Comparison of ENCODE assay signal across 8 mouse cellular contexts in genomic region chr5:136966861-136967455, GRCm38 (mm10). TPM values are rescaled to one million over a fixed set of nuclear protein-coding genes. Genes with fewer than 3 reads are reported as not detected.
A peak's percentile ranks its signal among the peaks of the same experiment; 100 is the strongest.
DNase-seq lines count a peak whose midpoint lies in the region; ATAC-seq and TF ChIP-seq lines count a peak whose summit lies in the region.

No protein-coding gene starts in this region.

- no peaks in the 10 kb centered on the region for H3K9me3 ChIP-seq in hindbrain, embryonic 10.5 days
- H3K9me3 ChIP-seq in hindbrain, postnatal 0 days (ENCODE audit: low read length), result no peaks in the 10 kb centered on the region
- H3K9me3 ChIP-seq in heart, embryonic 14.5 days (ENCODE audit: control insufficient read depth, low read length), result no peaks in the 10 kb centered on the region
- no peaks in the 10 kb centered on the region for H3K9me3 ChIP-seq in kidney, embryonic 15.5 days (replicated peaks)
- H3K9me3 ChIP-seq in liver, embryonic 15.5 days (replicated peaks), result no peaks in the 10 kb centered on the region

- H3K9ac ChIP-seq in hindbrain, postnatal 0 days (replicated peaks; ENCODE audit: low read length), result no peak overlapping the region
- no peak overlapping the region for H3K9ac ChIP-seq in heart, embryonic 14.5 days (ENCODE audit: low read length)
- H3K9ac ChIP-seq in kidney, embryonic 15.5 days, result no peak overlapping the region
- 0 out of 2 replicates have a peak overlapping the region, but pooled peaks have one; percentile 45 for H3K9ac ChIP-seq in liver, embryonic 15.5 days

- no peak for DNase-seq in hindbrain, embryonic 10.5 days (ENCODE audit: low spot score)
- DNase-seq in hindbrain, postnatal 0 days (ENCODE audit: low spot score), result no peak
- no peak for DNase-seq in frontal cortex, postnatal 36 days (ENCODE audit: low spot score in 2 of 2)
- no peak for DNase-seq in left cerebral cortex, postnatal 25 days (ENCODE audit: low spot score in 2 of 2)
- no peak for DNase-seq in thymus, adult 18-20 months

- H3K4me1 ChIP-seq in hindbrain, embryonic 10.5 days (replicated peaks), result peaks cover 28% of the 10 kb centered on the region
- H3K4me1 ChIP-seq in hindbrain, postnatal 0 days (ENCODE audit: insufficient read depth, low read length), result peaks cover 7% of the 10 kb centered on the region; the same call in 1 of the 2 replicates
- H3K4me1 ChIP-seq in heart, embryonic 14.5 days (ENCODE audit: control insufficient read depth in 2 of 2, insufficient read depth in 2 of 2, low read length in 2 of 2), result peaks cover 14 to 30% of the 10 kb centered on the region in 2 experiments
- peaks cover 56% of the 10 kb centered on the region for H3K4me1 ChIP-seq in kidney, embryonic 15.5 days
- peaks cover 58% of the 10 kb centered on the region for H3K4me1 ChIP-seq in liver, embryonic 15.5 days (replicated peaks)

- no peak for ATAC-seq in hindbrain, postnatal 0 days
- no peak for ATAC-seq in heart, embryonic 14.5 days (ENCODE audit: insufficient number of reproducible peaks, insufficient read depth, low FRiP score, low read depth)
- no peak for ATAC-seq in kidney, embryonic 15.5 days (replicated peaks; ENCODE audit: low FRiP score)
- no peak for ATAC-seq in liver, embryonic 15.5 days (ENCODE audit: insufficient read depth)

- 0 out of 2 replicates have a peak overlapping the region, but pooled peaks have one; percentile 26 for H3K27ac ChIP-seq in hindbrain, embryonic 10.5 days
- no peak overlapping the region for H3K27ac ChIP-seq in hindbrain, postnatal 0 days
- H3K27ac ChIP-seq in heart, embryonic 14.5 days (replicated peaks in 1 of 2; ENCODE audit: control insufficient read depth in 1 of 2, insufficient read depth in 1 of 2, low read depth in 2 of 2, low read length in 2 of 2), result peak overlapping the region; percentile 59 to 65
- peak overlapping the region; percentile 92 for H3K27ac ChIP-seq in kidney, embryonic 15.5 days
- peak overlapping the region; percentile 92 for H3K27ac ChIP-seq in liver, embryonic 15.5 days (replicated peaks)

- intact Hi-C loops in left cerebral cortex, postnatal 25 days (cut with DNase I), result no loop called here

- no peak overlapping the region for H3K4me3 ChIP-seq in hindbrain, embryonic 10.5 days
- H3K4me3 ChIP-seq in hindbrain, postnatal 0 days (ENCODE audit: low read length), result no peak overlapping the region
- no peak overlapping the region for H3K4me3 ChIP-seq in heart, embryonic 14.5 days (ENCODE audit: control insufficient read depth in 1 of 2, insufficient read depth in 1 of 2, low read depth in 1 of 2, low read length in 2 of 2)
- no peak overlapping the region for H3K4me3 ChIP-seq in kidney, embryonic 15.5 days (replicated peaks)
- no peak overlapping the region for H3K4me3 ChIP-seq in liver, embryonic 15.5 days (replicated peaks)

- H3K27me3 ChIP-seq in hindbrain, embryonic 10.5 days (ENCODE audit: insufficient read depth, poor library complexity, severe bottlenecking), result no peaks in the 10 kb centered on the region
- H3K27me3 ChIP-seq in hindbrain, postnatal 0 days (ENCODE audit: insufficient read depth, low read length), result no peaks in the 10 kb centered on the region
- no peaks in the 10 kb centered on the region for H3K27me3 ChIP-seq in heart, embryonic 14.5 days (ENCODE audit: control insufficient read depth, insufficient read depth, low read length)
- no peaks in the 10 kb centered on the region for H3K27me3 ChIP-seq in kidney, embryonic 15.5 days
- no peaks in the 10 kb centered on the region for H3K27me3 ChIP-seq in liver, embryonic 15.5 days

- WGBS in hindbrain, embryonic 10.5 days, result 96% methylated on average over 4 of the region's 4 CpGs
- 93% methylated on average over 4 of the region's 4 CpGs for WGBS in hindbrain, postnatal 0 days
- WGBS in heart, embryonic 14.5 days, result 84% methylated on average over 4 of the region's 4 CpGs
- 77% methylated on average over 4 of the region's 4 CpGs for WGBS in kidney, embryonic 15.5 days
- WGBS in liver, embryonic 15.5 days (ENCODE audit: insufficient replicate concordance), result 79% methylated on average over 4 of the region's 4 CpGs

- no peak for TF ChIP-seq CTCF in hindbrain, postnatal 0 days (IDR thresholded peaks at IDR 0.05; ENCODE audit: low read depth)

- peaks cover 60% of the 10 kb centered on the region for H3K36me3 ChIP-seq in hindbrain, embryonic 10.5 days
- H3K36me3 ChIP-seq in hindbrain, postnatal 0 days (ENCODE audit: insufficient read depth, low read length), result peaks cover 27% of the 10 kb centered on the region
- H3K36me3 ChIP-seq in heart, embryonic 14.5 days (ENCODE audit: control insufficient read depth, insufficient read depth, low read length), result peaks cover 37% of the 10 kb centered on the region
- H3K36me3 ChIP-seq in kidney, embryonic 15.5 days, result peaks cover 40% of the 10 kb centered on the region
- H3K36me3 ChIP-seq in liver, embryonic 15.5 days (replicated peaks), result peaks cover 41% of the 10 kb centered on the region

- H3K4me2 ChIP-seq in hindbrain, postnatal 0 days (ENCODE audit: low read depth, low read length), result no peak overlapping the region
- no peak overlapping the region for H3K4me2 ChIP-seq in heart, embryonic 14.5 days (ENCODE audit: low read length)
- H3K4me2 ChIP-seq in kidney, embryonic 15.5 days, result 0 out of 2 replicates have a peak overlapping the region, but pooled peaks have one; percentile 2
- 0 out of 2 replicates have a peak overlapping the region, but pooled peaks have one; percentile 63 for H3K4me2 ChIP-seq in liver, embryonic 15.5 days

RNA-seq across cellular contexts. Expression of gene Cldn15, which starts 0.5 kb away (rescaled TPM):
- polyA plus RNA-seq in hindbrain, embryonic 10.5 days (2016; fragmentation: Nextera tagmentation; extraction: Ambion mirVana), result 0.09 and 0.38 TPM in 2 replicates
- 0.40 TPM in 1 of 2 replicates, not detected in the other for total RNA-seq in hindbrain, postnatal 0 days (2014; rRNA removed)
- 0.24 TPM in 1 of 2 replicates, not detected in the other for polyA plus RNA-seq in hindbrain, postnatal 0 days (2015; fragmentation: Nextera tagmentation; extraction: Ambion mirVana)
- polyA plus RNA-seq in heart, embryonic 14.5 days (2014; fragmentation: Nextera tagmentation; extraction: Ambion mirVana), result 5.3 TPM in 2 replicates
- 3.0 and 4.1 TPM in 2 replicates for polyA plus RNA-seq in kidney, embryonic 15.5 days (2015; fragmentation: Nextera tagmentation; extraction: Ambion mirVana)
- 5.9 and 8.1 TPM in 2 replicates for polyA plus RNA-seq in liver, embryonic 15.5 days (2015; fragmentation: Nextera tagmentation; extraction: Ambion mirVana)
- not detected for total RNA-seq in left cerebral cortex, postnatal 25 days (2021)

RNA-seq across cellular contexts. Expression of gene Fis1, which starts 13.9 kb away (rescaled TPM):
- polyA plus RNA-seq in hindbrain, embryonic 10.5 days (2016; fragmentation: Nextera tagmentation; extraction: Ambion mirVana), result 294 and 365 TPM in 2 replicates
- total RNA-seq in hindbrain, postnatal 0 days (2014; rRNA removed), result 174 and 195 TPM in 2 replicates
- polyA plus RNA-seq in hindbrain, postnatal 0 days (2015; fragmentation: Nextera tagmentation; extraction: Ambion mirVana), result 403 and 416 TPM in 2 replicates
- polyA plus RNA-seq in heart, embryonic 14.5 days (2014; fragmentation: Nextera tagmentation; extraction: Ambion mirVana), result 284 and 314 TPM in 2 replicates
- polyA plus RNA-seq in kidney, embryonic 15.5 days (2015; fragmentation: Nextera tagmentation; extraction: Ambion mirVana), result 284 and 294 TPM in 2 replicates
- polyA plus RNA-seq in liver, embryonic 15.5 days (2015; fragmentation: Nextera tagmentation; extraction: Ambion mirVana), result 190 and 201 TPM in 2 replicates
- total RNA-seq in left cerebral cortex, postnatal 25 days (2021), result 100 to 1,000 TPM; 263 to 271 TPM

RNA-seq across cellular contexts. Expression of gene Plod3, which starts 19.9 kb away (rescaled TPM):
- polyA plus RNA-seq in hindbrain, embryonic 10.5 days (2016; fragmentation: Nextera tagmentation; extraction: Ambion mirVana), result 40.6 and 43.3 TPM in 2 replicates
- 58.8 and 63.5 TPM in 2 replicates for total RNA-seq in hindbrain, postnatal 0 days (2014; rRNA removed)
- 25.2 and 28.7 TPM in 2 replicates for polyA plus RNA-seq in hindbrain, postnatal 0 days (2015; fragmentation: Nextera tagmentation; extraction: Ambion mirVana)
- 36.7 and 38.3 TPM in 2 replicates for polyA plus RNA-seq in heart, embryonic 14.5 days (2014; fragmentation: Nextera tagmentation; extraction: Ambion mirVana)
- 42.9 and 52.5 TPM in 2 replicates for polyA plus RNA-seq in kidney, embryonic 15.5 days (2015; fragmentation: Nextera tagmentation; extraction: Ambion mirVana)
- polyA plus RNA-seq in liver, embryonic 15.5 days (2015; fragmentation: Nextera tagmentation; extraction: Ambion mirVana), result 15.3 and 19.0 TPM in 2 replicates
- 10 to 100 TPM; 33.7 to 38.5 TPM for total RNA-seq in left cerebral cortex, postnatal 25 days (2021)

RNA-seq across cellular contexts. Expression of gene Znhit1, which starts 20.9 kb away (rescaled TPM):
- polyA plus RNA-seq in hindbrain, embryonic 10.5 days (2016; fragmentation: Nextera tagmentation; extraction: Ambion mirVana), result 108 and 113 TPM in 2 replicates
- total RNA-seq in hindbrain, postnatal 0 days (2014; rRNA removed), result 68.1 and 84.1 TPM in 2 replicates
- polyA plus RNA-seq in hindbrain, postnatal 0 days (2015; fragmentation: Nextera tagmentation; extraction: Ambion mirVana), result 140 and 143 TPM in 2 replicates
- 77.0 and 83.5 TPM in 2 replicates for polyA plus RNA-seq in heart, embryonic 14.5 days (2014; fragmentation: Nextera tagmentation; extraction: Ambion mirVana)
- 86.4 and 102 TPM in 2 replicates for polyA plus RNA-seq in kidney, embryonic 15.5 days (2015; fragmentation: Nextera tagmentation; extraction: Ambion mirVana)
- 50.6 and 53.4 TPM in 2 replicates for polyA plus RNA-seq in liver, embryonic 15.5 days (2015; fragmentation: Nextera tagmentation; extraction: Ambion mirVana)
- 10 to 100 TPM; 86.2 to 88.5 TPM for total RNA-seq in left cerebral cortex, postnatal 25 days (2021)

RNA-seq across cellular contexts. Expression of gene Ift22, which starts 59.0 kb away (rescaled TPM):
- polyA plus RNA-seq in hindbrain, embryonic 10.5 days (2016; fragmentation: Nextera tagmentation; extraction: Ambion mirVana), result 106 and 124 TPM in 2 replicates
- 18.4 and 20.1 TPM in 2 replicates for total RNA-seq in hindbrain, postnatal 0 days (2014; rRNA removed)
- polyA plus RNA-seq in hindbrain, postnatal 0 days (2015; fragmentation: Nextera tagmentation; extraction: Ambion mirVana), result 119 and 123 TPM in 2 replicates
- 37.5 and 45.9 TPM in 2 replicates for polyA plus RNA-seq in heart, embryonic 14.5 days (2014; fragmentation: Nextera tagmentation; extraction: Ambion mirVana)
- 74.0 and 78.8 TPM in 2 replicates for polyA plus RNA-seq in kidney, embryonic 15.5 days (2015; fragmentation: Nextera tagmentation; extraction: Ambion mirVana)
- polyA plus RNA-seq in liver, embryonic 15.5 days (2015; fragmentation: Nextera tagmentation; extraction: Ambion mirVana), result 7.5 and 9.0 TPM in 2 replicates
- 100 to 1,000 TPM in 1 of 2 experiments, 10 to 100 TPM in 1; 95.3 to 108 TPM for total RNA-seq in left cerebral cortex, postnatal 25 days (2021)

Comparison
In these comparisons a context has a peak if more than half of its experiments do, and no peak if none do; other contexts are left out.
1. H3K4me2 ChIP-seq: peak in kidney, embryonic 15.5 days (single experiment) and liver, embryonic 15.5 days (single experiment); none in hindbrain, postnatal 0 days (single experiment) and heart, embryonic 14.5 days (single experiment).